ENCODE assay signal across 8 mouse cellular contexts in genomic region chr9:21917493-21918034, GRCm38 (mm10). TPM values are rescaled to one million over a fixed set of nuclear protein-coding genes. Genes with fewer than 3 reads are reported as not detected.
A peak's percentile ranks its signal among the peaks of the same experiment; 100 is the strongest.
DNase-seq lines count a peak whose midpoint lies in the region; ATAC-seq and TF ChIP-seq lines count a peak whose summit lies in the region.

No protein-coding gene starts in this region.

- peak overlapping the region; percentile 72 for H3K9ac ChIP-seq in liver, embryonic 16.5 days (ENCODE audit: low read depth, low read length)
- peak overlapping the region; percentile 65 for H3K9ac ChIP-seq in neural tube, embryonic 15.5 days (replicated peaks)

- peak; percentile 17 for ATAC-seq in liver, embryonic 16.5 days (ENCODE audit: low read depth)
- ATAC-seq in neural tube, embryonic 15.5 days (ENCODE audit: low FRiP score), result peak; percentile 79
- no peak for ATAC-seq in CD4-positive, CD25-positive, alpha-beta regulatory T cell, adult 4 months

- no peaks in the 10 kb centered on the region for H3K4me1 ChIP-seq in cerebellum, adult 2 months (ENCODE audit: control insufficient read depth, insufficient read depth, low read length)
- peaks cover 16% of the 10 kb centered on the region for H3K4me1 ChIP-seq in liver, embryonic 16.5 days (ENCODE audit: control insufficient read depth, low read depth, low read length)
- peaks cover 15% of the 10 kb centered on the region for H3K4me1 ChIP-seq in neural tube, embryonic 15.5 days

- no peak for TF ChIP-seq POLR2A in cerebellum, adult 2 months (IDR thresholded peaks at IDR 0.05; ENCODE audit: borderline replicate concordance, insufficient read depth, low read length)

- H3K27me3 ChIP-seq in cerebellum, adult 2 months (ENCODE audit: control insufficient read depth, insufficient read depth, low read length), result no peaks in the 10 kb centered on the region
- 0 out of 2 replicates have a peak, but pooled peaks cover 2% of the 10 kb centered on the region for H3K27me3 ChIP-seq in liver, embryonic 16.5 days (ENCODE audit: control insufficient read depth, insufficient read depth, low read depth, low read length)
- 0 out of 2 replicates have a peak, but pooled peaks cover 3% of the 10 kb centered on the region for H3K27me3 ChIP-seq in neural tube, embryonic 15.5 days (replicated peaks)

- no peak for TF ChIP-seq CTCF in cerebellum, adult 2 months (IDR thresholded peaks at IDR 0.05; ENCODE audit: borderline replicate concordance, insufficient read depth, low read depth, low read length)

- 2% methylated on average over 35 of the region's 35 CpGs for WGBS in cerebellum, adult 2 months
- WGBS in liver, embryonic 16.5 days (ENCODE audit: insufficient replicate concordance), result 2% methylated on average over 35 of the region's 35 CpGs
- WGBS in neural tube, embryonic 15.5 days, result 2% methylated on average over 35 of the region's 35 CpGs

- peak overlapping the region; percentile 68; the same call in 1 of the 2 replicates for H3K27ac ChIP-seq in cerebellum, adult 2 months (ENCODE audit: insufficient read depth, low read length)
- peak overlapping the region; percentile 18; the same call in 1 of the 2 replicates for H3K27ac ChIP-seq in liver, embryonic 16.5 days (ENCODE audit: low read length)
- peak overlapping the region; percentile 71 for H3K27ac ChIP-seq in neural tube, embryonic 15.5 days (replicated peaks)

- DNase-seq in cerebellum, adult 2 months, result no peak
- no peak for DNase-seq in cerebellum, postnatal 36 days
- DNase-seq in NIH3T3 (ENCODE audit: low read depth), result peak; percentile 19
- DNase-seq in frontal cortex, postnatal 25 days (ENCODE audit: low spot score in 2 of 2), result peak; percentile 49 to 61
- peak; percentile 81 to 87 for DNase-seq in layer of hippocampus, adult 8-10 months (ENCODE audit: low spot score in 2 of 2)

- peak overlapping the region; percentile 99 for H3K4me2 ChIP-seq in liver, embryonic 16.5 days (ENCODE audit: low read depth, low read length)
- peak overlapping the region; percentile 87 for H3K4me2 ChIP-seq in neural tube, embryonic 15.5 days

- no peaks in the 10 kb centered on the region for H3K9me3 ChIP-seq in liver, embryonic 16.5 days (replicated peaks; ENCODE audit: control insufficient read depth, low read length)
- H3K9me3 ChIP-seq in neural tube, embryonic 15.5 days (replicated peaks), result no peaks in the 10 kb centered on the region

- no peaks in the 10 kb centered on the region for H3K36me3 ChIP-seq in liver, embryonic 16.5 days (ENCODE audit: control insufficient read depth, insufficient read depth)
- peaks cover 11% of the 10 kb centered on the region for H3K36me3 ChIP-seq in neural tube, embryonic 15.5 days

- peak overlapping the region; percentile 67 for H3K4me3 ChIP-seq in cerebellum, adult 2 months (replicated peaks; ENCODE audit: insufficient read depth, low read depth, low read length)
- peak overlapping the region; percentile 70 for H3K4me3 ChIP-seq in liver, embryonic 16.5 days (ENCODE audit: low read depth, low read length)
- peak overlapping the region; percentile 68 for H3K4me3 ChIP-seq in neural tube, embryonic 15.5 days (replicated peaks)

RNA-seq across cellular contexts. Expression of gene Rab3d, which starts 0.4 kb away (rescaled TPM):
- 13.9 and 16.3 TPM in 2 replicates for polyA plus RNA-seq in cerebellum, adult 2 months (2012; rRNA removed)
- 10 to 100 TPM; 16.9 to 23.5 (median 21.1) TPM for total RNA-seq in layer of hippocampus, adult 8-10 months (2022)
- 12.9 and 13.9 TPM in 2 replicates for polyA plus RNA-seq in liver, embryonic 16.5 days (2015; fragmentation: Nextera tagmentation; extraction: Ambion mirVana)
- polyA plus RNA-seq in neural tube, embryonic 15.5 days (2015; fragmentation: Nextera tagmentation; extraction: Ambion mirVana), result 23.6 and 24.7 TPM in 2 replicates
- polyA plus RNA-seq in CD4-positive, CD25-positive, alpha-beta regulatory T cell, adult 4 months (2017; shearing (Covaris generic)), result 10 to 100 TPM in 1 of 2 experiments, 1 to 10 TPM in 1; 8.4 to 11.3 TPM

RNA-seq across cellular contexts. Expression of gene Ccdc159, which starts 9.7 kb away (rescaled TPM):
- 14.7 and 16.6 TPM in 2 replicates for polyA plus RNA-seq in cerebellum, adult 2 months (2012; rRNA removed)
- total RNA-seq in layer of hippocampus, adult 8-10 months (2022), result 10 to 100 TPM; 18.7 to 22.5 (median 21.8) TPM
- polyA plus RNA-seq in liver, embryonic 16.5 days (2015; fragmentation: Nextera tagmentation; extraction: Ambion mirVana), result 1.3 and 1.6 TPM in 2 replicates
- 8.9 and 10.0 TPM in 2 replicates for polyA plus RNA-seq in neural tube, embryonic 15.5 days (2015; fragmentation: Nextera tagmentation; extraction: Ambion mirVana)
- polyA plus RNA-seq in CD4-positive, CD25-positive, alpha-beta regulatory T cell, adult 4 months (2017; shearing (Covaris generic)), result under 1 TPM in 1 of 2 experiments, not detected in 1; 0.94 TPM

RNA-seq across cellular contexts. Expression of gene Tmem205, which starts 9.8 kb away (rescaled TPM):
- 62.5 and 64.1 TPM in 2 replicates for polyA plus RNA-seq in cerebellum, adult 2 months (2012; rRNA removed)
- total RNA-seq in layer of hippocampus, adult 8-10 months (2022), result 10 to 100 TPM; 42.8 to 49.1 (median 43.5) TPM
- polyA plus RNA-seq in liver, embryonic 16.5 days (2015; fragmentation: Nextera tagmentation; extraction: Ambion mirVana), result 172 and 194 TPM in 2 replicates
- 52.8 and 54.6 TPM in 2 replicates for polyA plus RNA-seq in neural tube, embryonic 15.5 days (2015; fragmentation: Nextera tagmentation; extraction: Ambion mirVana)
- 1 to 10 TPM; 8.0 to 8.7 TPM for polyA plus RNA-seq in CD4-positive, CD25-positive, alpha-beta regulatory T cell, adult 4 months (2017; shearing (Covaris generic))

RNA-seq across cellular contexts. Expression of gene Plppr2, which starts 19.3 kb away (rescaled TPM):
- polyA plus RNA-seq in cerebellum, adult 2 months (2012; rRNA removed), result 97.5 and 106 TPM in 2 replicates
- 100 to 1,000 TPM; 229 to 244 (median 235) TPM for total RNA-seq in layer of hippocampus, adult 8-10 months (2022)
- 0.96 and 1.4 TPM in 2 replicates for polyA plus RNA-seq in liver, embryonic 16.5 days (2015; fragmentation: Nextera tagmentation; extraction: Ambion mirVana)
- polyA plus RNA-seq in neural tube, embryonic 15.5 days (2015; fragmentation: Nextera tagmentation; extraction: Ambion mirVana), result 86.4 and 100 TPM in 2 replicates
- polyA plus RNA-seq in CD4-positive, CD25-positive, alpha-beta regulatory T cell, adult 4 months (2017; shearing (Covaris generic)), result under 1 TPM; 0.28 to 0.90 TPM

RNA-seq across cellular contexts. Expression of gene Swsap1, which starts 38.0 kb away (rescaled TPM):
- polyA plus RNA-seq in cerebellum, adult 2 months (2012; rRNA removed), result 12.2 and 12.8 TPM in 2 replicates
- total RNA-seq in layer of hippocampus, adult 8-10 months (2022), result 10 to 100 TPM; 12.0 to 14.0 (median 13.1) TPM
- 2.1 and 2.3 TPM in 2 replicates for polyA plus RNA-seq in liver, embryonic 16.5 days (2015; fragmentation: Nextera tagmentation; extraction: Ambion mirVana)
- polyA plus RNA-seq in neural tube, embryonic 15.5 days (2015; fragmentation: Nextera tagmentation; extraction: Ambion mirVana), result 9.5 and 10.8 TPM in 2 replicates
- 10 to 100 TPM in 1 of 2 experiments, 1 to 10 TPM in 1; 3.2 to 13.5 TPM for polyA plus RNA-seq in CD4-positive, CD25-positive, alpha-beta regulatory T cell, adult 4 months (2017; shearing (Covaris generic))

Comparison
In these comparisons a context has a peak if more than half of its experiments do, and no peak if none do; other contexts are left out.
1. DNase-seq: peak in NIH3T3 (single experiment), frontal cortex, postnatal 25 days (2 of 2) and layer of hippocampus, adult 8-10 months (2 of 2); none in cerebellum, adult 2 months (0 of 2) and cerebellum, postnatal 36 days (0 of 2).
2. H3K27ac ChIP-seq: peak in every context shown above with its lines; median percentile 71 in neural tube, embryonic 15.5 days; 68 in cerebellum, adult 2 months; 18 in liver, embryonic 16.5 days.
3. Peak in every context shown above with its lines, with median percentiles within 50 percentile points of each other: H3K4me3 ChIP-seq.